Mouse (Mus musculus) kidney, embryonic 15.5 days (tissue): ENCODE data around the gene Klhl40. TPM values are rescaled to one million over a fixed set of nuclear protein-coding genes. Genes with fewer than 3 reads are reported as not detected.

Experiments used
- ATAC-seq: fragments of 200-750 bp; cut with Nextera tagmentation; replicated peaks from 2 replicates; pipeline ENCODE4 v1.8.0; 2017; ENCODE audit warnings: moderate TSS enrichment; ENCODE audit not compliant: low FRiP score
- H3K27ac ChIP-seq: fragments of 300-500 bp; sonication (generic); 2 replicates; pipeline ENCODE4 v1.5.1; 2015; ENCODE audit warnings: mild to moderate bottlenecking, inconsistent platforms
- H3K27me3 ChIP-seq: fragments of 300-500 bp; sonication (generic); 2 replicates; pipeline ENCODE4 v1.6.1; 2015; ENCODE audit warnings: inconsistent platforms
- H3K36me3 ChIP-seq: fragments of 300-500 bp; sonication (generic); 2 replicates; pipeline ENCODE4 v1.6.1; 2015; ENCODE audit warnings: inconsistent platforms
- H3K4me1 ChIP-seq: fragments of 300-500 bp; sonication (generic); 2 replicates; pipeline ENCODE4 v1.6.1; 2015; ENCODE audit warnings: inconsistent platforms
- H3K4me2 ChIP-seq: fragments of 300-500 bp; sonication (generic); 2 replicates; pipeline ENCODE4 v1.6.1; 2015; ENCODE audit warnings: moderate library complexity, mild to moderate bottlenecking, inconsistent platforms
- H3K4me3 ChIP-seq: fragments of 300-500 bp; sonication (generic); replicated peaks from 2 replicates; pipeline ENCODE4 v1.5.1; 2015; ENCODE audit warnings: mild to moderate bottlenecking, inconsistent platforms
- H3K9ac ChIP-seq: fragments of 300-500 bp; sonication (generic); 2 replicates; pipeline ENCODE4 v1.6.1; 2015; ENCODE audit warnings: mild to moderate bottlenecking, inconsistent platforms
- H3K9me3 ChIP-seq: fragments of 300-500 bp; sonication (generic); replicated peaks from 2 replicates; pipeline ENCODE4 v1.6.1; 2016; ENCODE audit warnings: inconsistent platforms
- WGBS: fragments of 180-500 bp; shearing (Covaris S2); methylation state at CpG from one replicate; pipeline ENCODE4 v1.1.7; 2015; ENCODE audit warnings: mixed read lengths; 5-methylcytosine and 5-hydroxymethylcytosine counted together
- polyA plus RNA-seq: library from polyadenylated mRNA; unstranded; fragments of >200 nt; fragmentation: Nextera tagmentation; extraction: Ambion mirVana; gene quantifications from 2 replicates; pipeline ENCODE4 v1.2.1, GENCODE M21; 2015

Gene Klhl40
- polyA plus RNA-seq, 1 experiment from 2014 or later, result 1.8 TPM

- peak overlapping the region; percentile 79; the same call in 1 of the 2 replicates for H3K9ac ChIP-seq
- H3K9me3 ChIP-seq, result no peaks in the 10 kb centered on the region
- peaks cover 51% of the 10 kb centered on the region for H3K36me3 ChIP-seq
- 71% methylated on average over 10 of the region's 10 CpGs for WGBS
- peak overlapping the region; percentile 91 for H3K27ac ChIP-seq
- ATAC-seq, result no peak
- H3K4me2 ChIP-seq, result peak overlapping the region; percentile 96
- H3K27me3 ChIP-seq, result no peaks in the 10 kb centered on the region
- H3K4me3 ChIP-seq, result peak overlapping the region; percentile 87
- peaks cover 38% of the 10 kb centered on the region for H3K4me1 ChIP-seq
These were observed 16.2 kb upstream of the Klhl40 start for GRCm38 (mm10) chr9:121761091-121761665.

GRCm38 (mm10) chr9:121761787-121762186 is 15.6 kb upstream of the Klhl40 start:
- peaks cover 52% of the 10 kb centered on the region for H3K36me3 ChIP-seq
- H3K4me1 ChIP-seq, result peaks cover 38% of the 10 kb centered on the region
- H3K27ac ChIP-seq, result no peak overlapping the region
- H3K9me3 ChIP-seq, result no peaks in the 10 kb centered on the region
- ATAC-seq, result no peak
- no peak overlapping the region for H3K9ac ChIP-seq
- no peaks in the 10 kb centered on the region for H3K27me3 ChIP-seq
- H3K4me2 ChIP-seq, result no peak overlapping the region
- H3K4me3 ChIP-seq, result no peak overlapping the region
- 71% methylated on average over 8 of the region's 8 CpGs for WGBS

DNA sequence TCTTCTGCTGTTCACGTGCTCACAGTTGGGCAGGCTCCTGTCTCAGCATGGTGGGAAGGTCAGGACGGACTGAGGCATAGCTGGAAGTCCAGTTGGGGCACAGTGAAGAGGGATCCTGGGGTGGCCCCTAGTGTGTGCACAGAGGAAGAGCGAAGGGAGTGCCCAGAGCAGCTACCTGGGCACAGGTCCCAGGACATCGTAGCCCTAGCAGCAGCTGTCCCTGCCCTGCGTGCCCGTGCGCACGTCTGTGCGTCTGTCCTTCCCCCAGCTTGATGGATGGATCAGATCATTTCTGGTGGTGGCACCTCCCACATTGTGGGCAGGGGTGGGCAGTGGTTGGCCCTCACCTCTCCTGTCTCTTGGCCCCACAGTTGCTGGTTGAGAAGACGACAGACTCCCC is 15.2 kb upstream of the Klhl40 start:
- no peaks in the 10 kb centered on the region for H3K27me3 ChIP-seq
- H3K4me2 ChIP-seq, result no peak overlapping the region
- WGBS, result 84% methylated on average over 10 of the region's 10 CpGs
- no peak overlapping the region for H3K9ac ChIP-seq
- H3K4me1 ChIP-seq, result peaks cover 38% of the 10 kb centered on the region
- no peak overlapping the region for H3K4me3 ChIP-seq
- peaks cover 53% of the 10 kb centered on the region for H3K36me3 ChIP-seq
- H3K9me3 ChIP-seq, result no peaks in the 10 kb centered on the region
- ATAC-seq, result no peak
- H3K27ac ChIP-seq, result no peak overlapping the region

DNA sequence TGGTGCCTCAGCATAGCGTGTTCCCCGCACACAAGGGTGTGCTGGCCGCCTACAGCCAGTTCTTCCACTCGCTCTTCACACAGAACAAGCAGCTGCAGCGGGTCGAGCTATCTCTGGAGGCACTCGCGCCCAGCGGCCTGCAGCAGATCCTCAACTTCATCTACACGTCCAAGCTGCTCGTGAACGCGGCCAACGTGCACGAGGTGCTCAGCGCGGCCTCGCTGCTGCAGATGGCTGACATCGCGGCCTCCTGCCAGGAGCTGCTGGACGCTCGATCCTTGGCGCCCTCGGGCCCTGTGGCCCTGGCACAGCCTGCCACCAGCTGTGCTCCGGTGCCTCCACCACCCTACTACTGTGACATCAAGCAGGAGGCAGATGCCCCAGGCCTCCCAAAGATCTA is 14.6 kb upstream of the Klhl40 start:
- Histone ChIP-seq H3K9me3 (no peaks in the 10 kb centered on the region), H3K4me2 (no peak overlapping the region), H3K9ac (no peak overlapping the region), H3K27me3 (no peaks in the 10 kb centered on the region), H3K27ac (no peak overlapping the region), H3K4me1 (peaks cover 35% of the 10 kb centered on the region), H3K4me3 (no peak overlapping the region), H3K36me3 (peaks cover 54% of the 10 kb centered on the region)
- 88% methylated on average over 25 of the region's 25 CpGs for WGBS
- no peak for ATAC-seq

- ATAC-seq, result no peak
- Histone ChIP-seq H3K4me2 (no peak overlapping the region), H3K27ac (no peak overlapping the region), H3K4me1 (peaks cover 25% of the 10 kb centered on the region), H3K4me3 (no peak overlapping the region), H3K36me3 (peaks cover 62% of the 10 kb centered on the region), H3K9ac (no peak overlapping the region), H3K27me3 (no peaks in the 10 kb centered on the region), H3K9me3 (no peaks in the 10 kb centered on the region)
- 91% methylated on average over 19 of the region's 19 CpGs for WGBS
These were observed 13.7 kb upstream of the Klhl40 start for GRCm38 (mm10) chr9:121763716-121764115.

- Histone ChIP-seq H3K27ac (no peak overlapping the region), H3K9me3 (no peaks in the 10 kb centered on the region)
- no peak for ATAC-seq
These were observed 12.1 kb upstream of the Klhl40 start for GRCm38 (mm10) chr9:121765166-121765855.

DNA sequence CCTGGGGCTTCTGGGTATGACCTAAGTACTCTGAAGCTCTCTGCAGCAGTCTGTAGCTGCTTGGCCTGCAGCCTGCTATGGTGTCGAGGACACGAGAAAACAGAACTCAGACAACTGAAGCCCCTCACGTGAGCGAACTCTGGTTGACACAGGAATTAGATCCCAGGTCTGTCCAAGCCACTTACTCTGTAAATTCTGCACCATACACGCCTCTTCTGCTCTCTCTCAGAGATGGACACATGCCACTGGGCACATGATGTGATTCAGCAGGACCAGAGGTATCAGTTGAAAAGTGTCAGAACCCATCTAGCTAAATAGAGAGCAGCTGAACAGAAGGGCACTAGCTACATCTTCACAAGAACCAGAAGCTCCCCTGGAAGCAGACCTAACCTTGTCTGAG is 5.0 kb upstream of the Klhl40 start:
- no peak for ATAC-seq
- H3K4me3 ChIP-seq, result no peak overlapping the region
- H3K27ac ChIP-seq, result no peak overlapping the region
- peaks cover 21% of the 10 kb centered on the region for H3K27me3 ChIP-seq
- peaks cover 14% of the 10 kb centered on the region for H3K36me3 ChIP-seq
- no peak overlapping the region for H3K4me2 ChIP-seq
- no peak overlapping the region for H3K9ac ChIP-seq
- no peaks in the 10 kb centered on the region for H3K9me3 ChIP-seq
- 49% methylated on average over 5 of the region's 5 CpGs for WGBS
- peaks cover 3% of the 10 kb centered on the region; the same call in 1 of the 2 replicates for H3K4me1 ChIP-seq

More at GRCm38 (mm10) chr9:121765166-121765855, 12.1 kb upstream of the Klhl40 start:
- peaks cover 18% of the 10 kb centered on the region for H3K4me1 ChIP-seq
- no peaks in the 10 kb centered on the region for H3K27me3 ChIP-seq
- no peak overlapping the region for H3K4me3 ChIP-seq
- H3K9ac ChIP-seq, result no peak overlapping the region
- H3K4me2 ChIP-seq, result no peak overlapping the region
- peaks cover 63% of the 10 kb centered on the region for H3K36me3 ChIP-seq
- WGBS, result 90% methylated on average over 16 of the region's 16 CpGs

DNA sequence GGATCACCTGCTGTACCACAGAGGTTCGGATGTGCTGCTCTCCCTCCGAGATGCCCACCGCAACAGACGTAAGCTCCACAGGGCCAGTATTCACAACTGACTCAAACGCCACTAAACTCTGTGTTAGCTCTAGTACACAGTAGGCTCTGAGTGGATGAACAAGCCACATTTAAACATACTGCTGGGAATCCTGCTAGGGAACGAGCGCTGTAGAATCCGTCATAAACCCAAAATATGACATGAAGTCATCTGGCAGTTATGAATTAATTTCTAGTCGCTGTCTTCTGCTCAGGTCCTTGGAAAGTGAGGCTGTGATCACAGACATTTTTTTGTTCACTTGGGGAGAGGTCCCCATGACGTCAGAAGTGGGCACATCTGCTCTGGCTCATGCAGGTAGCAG is 1.5 kb upstream of the Klhl40 start:
- no peak overlapping the region for H3K27ac ChIP-seq
- H3K4me1 ChIP-seq, result peaks cover 11% of the 10 kb centered on the region
- peaks cover 52% of the 10 kb centered on the region for H3K27me3 ChIP-seq
- no peak overlapping the region for H3K4me3 ChIP-seq
- no peak overlapping the region for H3K4me2 ChIP-seq
- no peak overlapping the region for H3K9ac ChIP-seq
- no peaks in the 10 kb centered on the region for H3K9me3 ChIP-seq
- WGBS, result 81% methylated on average over 10 of the region's 10 CpGs
- ATAC-seq, result no peak
- no peaks in the 10 kb centered on the region for H3K36me3 ChIP-seq

GRCm38 (mm10) chr9:121776511-121776910 is 896 bp upstream of the Klhl40 start:
- 83% methylated on average over 7 of the region's 7 CpGs for WGBS
- Histone ChIP-seq H3K4me2 (no peak overlapping the region), H3K4me3 (no peak overlapping the region)

DNA sequence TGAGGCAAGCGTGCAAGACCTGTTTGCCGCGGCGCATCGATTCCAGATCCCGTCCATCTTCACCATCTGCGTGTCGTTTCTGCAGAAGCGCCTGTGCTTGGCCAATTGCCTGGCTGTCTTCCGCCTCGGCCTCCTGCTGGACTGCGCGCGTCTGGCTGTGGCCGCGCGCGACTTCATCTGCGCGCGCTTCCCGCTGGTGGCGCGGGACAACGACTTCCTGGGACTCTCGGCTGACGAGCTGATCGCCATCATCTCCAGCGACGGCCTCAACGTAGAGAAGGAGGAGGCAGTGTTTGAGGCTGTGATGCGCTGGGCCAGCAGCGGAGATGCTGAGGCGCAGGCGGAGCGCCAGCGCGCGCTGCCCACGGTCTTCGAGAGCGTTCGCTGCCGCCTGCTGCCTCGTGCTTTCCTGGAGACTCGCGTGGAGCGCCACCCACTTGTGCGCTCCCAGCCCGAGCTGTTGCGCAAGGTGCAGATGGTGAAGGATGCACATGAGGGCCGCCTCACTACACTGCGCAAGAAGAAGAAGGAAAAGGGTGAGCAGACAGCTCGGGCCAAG is 738 bp downstream of the Klhl40 start:
- H3K9ac ChIP-seq, result no peak overlapping the region
- no peak overlapping the region for H3K27ac ChIP-seq
- peaks cover 52% of the 10 kb centered on the region for H3K27me3 ChIP-seq
- peaks cover 10% of the 10 kb centered on the region for H3K4me1 ChIP-seq
- H3K9me3 ChIP-seq, result no peaks in the 10 kb centered on the region
- peak overlapping the region; percentile 64 for H3K4me2 ChIP-seq
- no peak for ATAC-seq
- peak overlapping the region; percentile 36 for H3K4me3 ChIP-seq
- WGBS, result 16% methylated on average over 54 of the region's 54 CpGs
- no peaks in the 10 kb centered on the region for H3K36me3 ChIP-seq

More at GRCm38 (mm10) chr9:121776511-121776910, 896 bp upstream of the Klhl40 start:
- peaks cover 10% of the 10 kb centered on the region for H3K4me1 ChIP-seq
- H3K9ac ChIP-seq, result no peak overlapping the region
- H3K27ac ChIP-seq, result no peak overlapping the region
- no peaks in the 10 kb centered on the region for H3K9me3 ChIP-seq
- peaks cover 52% of the 10 kb centered on the region for H3K27me3 ChIP-seq
- no peak for ATAC-seq
- H3K36me3 ChIP-seq, result no peaks in the 10 kb centered on the region

- H3K27ac ChIP-seq, result no peak overlapping the region
- no peak for ATAC-seq
- no peaks in the 10 kb centered on the region for H3K4me1 ChIP-seq
- H3K4me3 ChIP-seq, result no peak overlapping the region
- WGBS, result 88% methylated on average over 12 of the region's 12 CpGs
- no peak overlapping the region for H3K4me2 ChIP-seq
- H3K36me3 ChIP-seq, result no peaks in the 10 kb centered on the region
- no peaks in the 10 kb centered on the region for H3K9me3 ChIP-seq
- no peak overlapping the region for H3K9ac ChIP-seq
- peaks cover 7% of the 10 kb centered on the region for H3K27me3 ChIP-seq
These were observed 7.4 kb downstream of the Klhl40 start for GRCm38 (mm10) chr9:121784801-121785200.

DNA sequence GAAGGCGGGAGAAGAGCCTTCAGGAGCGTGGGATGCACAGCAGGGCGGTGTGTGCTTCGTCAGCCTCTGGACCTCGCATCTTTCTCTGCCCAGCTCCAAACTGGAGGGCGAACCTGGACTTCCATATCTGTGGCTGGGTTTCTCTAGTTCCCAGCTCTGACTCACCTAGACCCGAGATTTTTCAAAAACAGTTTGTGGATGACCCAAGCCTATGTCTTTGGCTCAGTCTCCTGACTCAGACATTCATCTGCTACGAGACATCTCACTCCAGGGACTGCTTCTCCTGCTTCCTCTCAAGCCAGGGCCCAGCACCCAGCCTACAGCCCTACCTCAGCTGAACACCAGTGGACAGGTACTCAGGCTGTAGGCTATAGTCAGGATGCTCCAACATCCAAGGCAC is 7.9 kb downstream of the Klhl40 start:
- H3K4me3 ChIP-seq, result no peak overlapping the region
- no peak overlapping the region for H3K27ac ChIP-seq
- 0 out of 2 replicates have a peak, but pooled peaks cover 3% of the 10 kb centered on the region for H3K27me3 ChIP-seq
- no peaks in the 10 kb centered on the region for H3K4me1 ChIP-seq
- H3K36me3 ChIP-seq, result no peaks in the 10 kb centered on the region
- no peaks in the 10 kb centered on the region for H3K9me3 ChIP-seq
- H3K4me2 ChIP-seq, result no peak overlapping the region
- WGBS, result 84% methylated on average over 8 of the region's 8 CpGs
- H3K9ac ChIP-seq, result no peak overlapping the region
- no peak for ATAC-seq
